Mouse (Mus musculus) midbrain, embryonic 13.5 days (tissue): ENCODE measurements around the gene Pcdh9. TPM values are rescaled to one million over a fixed set of nuclear protein-coding genes. Genes with fewer than 3 reads are reported as not detected.
"Not testable (repeated sequence)": the region's sequence is repeated elsewhere in the genome, so short reads cannot be mapped to it uniquely, and the experiment has no call there.

ENCODE experiments used
- ATAC-seq: fragments of 200-750 bp; cut with Nextera tagmentation; 2 replicates; pipeline ENCODE4 v1.8.0; 2017; ENCODE audit warnings: mild to moderate bottlenecking, moderate TSS enrichment, moderate library complexity
- H3K27ac ChIP-seq: fragments of 300-500 bp; sonication (generic); 2 replicates; pipeline ENCODE4 v1.5.1; 2015; ENCODE audit warnings: inconsistent platforms, mild to moderate bottlenecking, moderate library complexity
- H3K27me3 ChIP-seq: fragments of 300-500 bp; sonication (generic); 2 replicates; pipeline ENCODE4 v1.6.1; 2015; ENCODE audit warnings: mild to moderate bottlenecking, inconsistent platforms
- H3K36me3 ChIP-seq: fragments of 300-500 bp; sonication (generic); 2 replicates; pipeline ENCODE4 v1.6.1; 2015; ENCODE audit warnings: mild to moderate bottlenecking, inconsistent platforms
- H3K4me1 ChIP-seq: fragments of 300-500 bp; sonication (generic); replicated peaks from 2 replicates; pipeline ENCODE4 v1.6.1; 2015; ENCODE audit warnings: inconsistent platforms
- H3K4me2 ChIP-seq: fragments of 300-500 bp; sonication (generic); replicated peaks from 2 replicates; pipeline ENCODE4 v1.6.1; 2015; ENCODE audit warnings: moderate library complexity, mild to moderate bottlenecking, inconsistent platforms
- H3K4me3 ChIP-seq: fragments of 300-500 bp; sonication (generic); replicated peaks from 2 replicates; pipeline ENCODE4 v1.5.1; 2015; ENCODE audit warnings: mild to moderate bottlenecking, inconsistent platforms
- H3K9ac ChIP-seq: fragments of 300-500 bp; sonication (generic); replicated peaks from 2 replicates; pipeline ENCODE4 v1.6.1; 2015; ENCODE audit warnings: mild to moderate bottlenecking, inconsistent platforms
- H3K9me3 ChIP-seq: fragments of 300-500 bp; sonication (generic); 2 replicates; pipeline ENCODE4 v1.6.1; 2016; ENCODE audit warnings: mild to moderate bottlenecking, inconsistent platforms
- WGBS: fragments of 180-500 bp; shearing (Covaris S2); methylation state at CpG from one replicate; pipeline ENCODE4 v1.1.7; 2015; 5-methylcytosine and 5-hydroxymethylcytosine counted together
- polyA plus RNA-seq: library from polyadenylated mRNA; unstranded; fragments of >200 nt; fragmentation: Nextera tagmentation; extraction: Ambion mirVana; gene quantifications from 2 replicates; pipeline ENCODE4 v1.2.1, GENCODE M21; 2015

The Pcdh9 gene
- polyA plus RNA-seq, 1 experiment from 2014 or later = 105 TPM

DNA sequence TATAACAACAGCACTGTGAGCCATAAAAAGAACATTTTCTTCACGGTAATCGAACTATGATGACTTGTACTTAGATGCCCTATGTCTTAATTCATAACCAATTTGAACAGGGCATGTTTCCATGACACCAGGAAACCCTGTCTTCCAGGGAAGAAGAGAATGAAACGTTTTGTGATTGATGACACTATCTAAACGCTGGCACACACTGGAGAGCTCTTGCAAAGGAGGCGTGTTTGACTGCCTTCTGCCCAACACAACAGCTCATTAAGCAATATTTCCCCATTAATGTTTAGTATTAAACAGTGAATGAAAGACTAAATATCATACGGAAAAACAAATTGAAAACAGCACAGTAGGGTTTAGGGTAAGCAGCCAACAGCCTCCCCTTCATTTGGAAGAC lies 656.9 kb downstream of the Pcdh9 start:
- 67% methylated on average over 6 of the region's 6 CpGs for WGBS
- Histone ChIP-seq H3K9ac (no peak overlapping the region), H3K4me2 (no peak overlapping the region), H3K36me3 (no peaks in the 10 kb centered on the region), H3K27me3 (no peaks in the 10 kb centered on the region), H3K4me3 (no peak overlapping the region), H3K27ac (no peak overlapping the region), H3K4me1 (no peaks in the 10 kb centered on the region), H3K9me3 (no peaks in the 10 kb centered on the region)
- no peak for ATAC-seq

DNA sequence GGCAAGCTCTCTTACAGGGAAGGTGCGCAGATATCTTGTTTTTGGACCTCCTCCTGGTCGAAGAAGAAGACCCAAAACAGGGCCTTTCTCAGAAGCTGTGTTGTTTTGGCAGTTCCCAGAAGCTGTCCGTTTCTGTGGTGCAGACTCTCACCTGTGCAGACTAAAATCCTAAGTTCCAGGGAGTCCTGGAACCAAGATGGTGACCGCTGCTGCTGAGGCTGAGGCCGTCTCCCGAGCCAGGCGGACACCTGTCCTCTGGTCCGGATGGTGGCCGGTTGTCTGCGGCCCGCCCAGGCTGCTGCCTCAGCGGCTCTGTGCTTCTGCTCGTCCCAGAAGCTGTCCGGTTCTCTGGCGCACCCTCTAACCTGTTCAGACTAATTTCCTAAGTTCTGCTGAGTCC lies 675.6 kb downstream of the Pcdh9 start:
- not testable (repeated sequence) for H3K9me3 ChIP-seq, H3K27ac ChIP-seq, H3K4me1 ChIP-seq, H3K27me3 ChIP-seq, H3K9ac ChIP-seq, H3K4me2 ChIP-seq, H3K4me3 ChIP-seq, ATAC-seq, H3K36me3 ChIP-seq
- 92% methylated on average over 8 of the region's 15 CpGs for WGBS

DNA sequence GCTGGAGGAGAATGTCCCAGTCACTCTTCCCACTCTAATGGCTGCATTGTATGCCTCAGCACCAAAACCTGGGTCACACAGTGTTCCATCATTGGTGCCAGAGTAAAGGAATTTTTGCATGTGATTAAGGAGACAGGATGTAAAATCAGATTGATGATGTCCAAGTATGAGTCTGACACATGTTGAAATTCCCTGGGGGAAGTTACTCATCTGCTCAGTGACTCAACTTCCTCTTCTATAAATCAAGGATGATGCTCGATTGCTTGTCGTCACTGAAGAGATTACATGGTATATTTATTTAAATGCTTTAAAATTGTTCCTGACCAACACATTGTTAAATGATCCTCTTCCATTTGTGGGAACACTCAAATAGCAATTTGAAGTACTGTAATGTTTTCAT lies 690.7 kb downstream of the Pcdh9 start:
- H3K9me3 ChIP-seq = no peaks in the 10 kb centered on the region
- H3K27ac ChIP-seq = no peak overlapping the region
- no peaks in the 10 kb centered on the region for H3K36me3 ChIP-seq
- no peak overlapping the region for H3K9ac ChIP-seq
- no peak overlapping the region for H3K4me2 ChIP-seq
- no peaks in the 10 kb centered on the region for H3K27me3 ChIP-seq
- no peak overlapping the region for H3K4me3 ChIP-seq
- no peak for ATAC-seq
- H3K4me1 ChIP-seq = no peaks in the 10 kb centered on the region
- WGBS = 94% methylated on average over 2 of the region's 2 CpGs

DNA sequence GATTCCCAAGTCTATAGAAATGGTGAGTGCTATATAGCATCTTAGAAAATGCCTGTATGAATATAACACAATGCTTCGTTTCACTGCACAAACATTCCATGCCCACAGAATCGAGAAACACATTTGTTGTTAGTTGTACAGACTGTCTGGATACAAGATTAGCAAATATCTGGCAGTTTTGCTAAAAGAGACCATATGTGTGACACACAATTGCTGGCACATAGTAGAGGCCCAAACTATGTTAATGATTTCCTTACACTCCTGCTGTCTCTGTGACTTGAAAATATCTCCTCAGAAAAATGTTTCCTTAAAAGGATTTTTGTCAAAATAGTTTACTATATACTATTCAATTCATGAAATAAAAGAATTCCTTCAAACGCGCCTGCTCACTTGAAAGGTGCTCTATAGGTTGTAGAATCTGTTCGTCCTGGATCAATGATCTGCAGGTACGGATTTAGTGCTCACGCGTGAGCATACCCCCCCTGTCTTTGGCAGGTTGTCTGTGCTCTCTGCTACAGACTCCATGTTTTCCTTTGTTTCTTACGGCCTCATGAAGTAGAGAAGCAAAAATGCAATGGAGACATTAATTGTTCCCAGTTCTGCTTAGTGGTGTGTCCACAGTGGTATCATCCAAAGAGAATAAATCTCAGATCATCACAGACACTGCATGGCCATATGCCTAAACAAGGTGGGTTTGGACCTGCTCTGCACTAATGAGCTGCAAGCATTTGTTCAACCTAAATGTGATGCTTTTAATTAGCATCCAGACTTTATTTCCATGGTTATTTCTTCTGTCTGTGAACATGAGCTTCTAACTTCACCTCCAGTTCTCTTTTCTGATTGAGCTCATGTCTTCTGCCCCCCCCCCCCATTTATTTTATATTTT lies 707.6 kb downstream of the Pcdh9 start:
- Histone ChIP-seq H3K4me2 (no peak overlapping the region), H3K4me3 (no peak overlapping the region), H3K9me3 (no peaks in the 10 kb centered on the region), H3K9ac (no peak overlapping the region), H3K27ac (no peak overlapping the region), H3K27me3 (no peaks in the 10 kb centered on the region), H3K36me3 (no peaks in the 10 kb centered on the region), H3K4me1 (no peaks in the 10 kb centered on the region)
- no peak for ATAC-seq
- 90% methylated on average over 9 of the region's 9 CpGs for WGBS

DNA sequence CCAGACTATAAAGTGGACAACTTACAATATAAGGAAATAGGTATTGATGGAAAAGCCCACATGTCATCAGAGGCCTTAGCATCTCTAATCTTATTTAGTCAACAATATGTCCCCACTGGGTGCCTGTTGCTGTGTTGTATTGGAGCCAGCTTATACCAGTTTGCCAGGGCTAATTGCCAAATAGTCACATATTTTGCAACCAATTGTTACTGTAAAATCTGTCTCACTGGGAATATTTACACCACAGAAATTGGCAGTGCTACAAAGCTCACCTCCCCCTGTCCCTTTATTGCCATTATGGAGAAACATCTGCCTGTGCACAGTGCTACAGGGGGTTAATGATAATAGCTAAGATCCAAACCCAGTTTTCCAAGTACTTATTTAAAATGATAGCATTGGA lies 721.3 kb downstream of the Pcdh9 start:
- Histone ChIP-seq H3K4me3 (no peak overlapping the region), H3K9me3 (no peaks in the 10 kb centered on the region), H3K27me3 (no peaks in the 10 kb centered on the region), H3K4me2 (no peak overlapping the region), H3K4me1 (no peaks in the 10 kb centered on the region), H3K9ac (no peak overlapping the region), H3K27ac (no peak overlapping the region), H3K36me3 (no peaks in the 10 kb centered on the region)
- peak; percentile 34; the same call in 1 of the 2 replicates for ATAC-seq

DNA sequence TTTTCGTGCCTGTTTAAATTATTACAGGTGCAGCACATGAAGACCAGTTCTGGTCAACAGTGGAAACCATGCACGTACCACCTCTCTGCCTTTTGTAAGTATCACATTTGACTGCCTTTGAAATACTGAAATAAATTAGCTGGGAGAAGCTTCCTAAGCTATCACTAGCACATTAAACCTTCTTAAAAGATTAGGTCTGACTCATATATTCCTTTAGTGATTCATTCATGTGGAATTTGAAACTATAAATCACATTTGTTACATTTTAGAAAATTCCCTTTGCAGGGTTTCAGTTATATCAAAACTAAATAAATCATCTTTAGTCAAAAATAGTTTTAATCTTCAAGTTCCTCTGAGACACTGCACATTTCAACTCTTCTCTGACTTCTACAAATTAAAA lies 722.1 kb downstream of the Pcdh9 start:
- Histone ChIP-seq H3K36me3 (no peaks in the 10 kb centered on the region), H3K4me1 (0 out of 2 replicates have a peak, but pooled peaks cover 3% of the 10 kb centered on the region), H3K9ac (no peak overlapping the region), H3K27ac (no peak overlapping the region), H3K9me3 (no peaks in the 10 kb centered on the region), H3K4me2 (no peak overlapping the region), H3K27me3 (no peaks in the 10 kb centered on the region), H3K4me3 (no peak overlapping the region)
- 53% methylated on average over 2 of the region's 2 CpGs for WGBS
- no peak for ATAC-seq

DNA sequence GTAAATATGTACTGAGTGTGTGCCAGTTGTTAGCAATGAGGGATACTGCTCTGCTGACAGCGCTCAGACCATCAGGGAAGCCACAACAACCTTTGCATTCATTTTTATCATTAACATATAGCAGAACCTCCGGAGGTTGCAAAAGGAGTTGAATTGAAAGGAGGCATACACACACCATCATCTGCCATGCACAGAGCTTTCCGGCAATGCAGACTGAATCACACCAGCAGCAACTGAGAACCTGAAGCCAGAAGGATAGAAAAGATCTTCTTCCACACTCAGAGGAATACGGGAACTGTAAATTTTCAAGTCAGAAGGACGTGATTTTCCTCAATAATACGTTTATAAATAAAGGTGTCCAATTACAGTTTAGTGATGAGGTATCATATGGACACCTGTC lies 747.1 kb downstream of the Pcdh9 start:
- Histone ChIP-seq H3K9ac (no peak overlapping the region), H3K4me3 (no peak overlapping the region), H3K9me3 (no peaks in the 10 kb centered on the region), H3K4me1 (no peaks in the 10 kb centered on the region), H3K36me3 (no peaks in the 10 kb centered on the region), H3K4me2 (no peak overlapping the region), H3K27ac (no peak overlapping the region), H3K27me3 (no peaks in the 10 kb centered on the region)
- ATAC-seq = no peak
- WGBS = 85% methylated on average over 6 of the region's 6 CpGs

DNA sequence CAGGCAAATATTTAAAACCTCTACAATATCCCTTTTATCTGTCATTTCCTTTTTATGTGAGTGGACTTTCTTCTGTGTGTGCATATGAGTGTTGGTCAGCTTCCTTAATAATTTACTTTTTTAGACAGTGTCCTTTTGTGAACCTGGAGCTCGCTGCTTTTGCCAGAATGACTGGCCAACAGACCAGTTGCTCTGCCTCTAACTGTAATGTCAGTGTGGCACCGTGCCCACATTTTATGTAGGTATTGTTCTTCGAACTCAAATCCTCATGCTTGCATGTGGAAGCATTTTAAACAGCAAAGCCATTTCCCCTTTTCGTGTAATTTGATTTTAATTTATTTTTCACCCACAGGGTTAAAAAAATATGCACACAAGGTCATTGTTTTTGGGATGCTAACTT lies 748.4 kb downstream of the Pcdh9 start:
- H3K4me2 ChIP-seq = no peak overlapping the region
- H3K9me3 ChIP-seq = no peaks in the 10 kb centered on the region
- no peak overlapping the region for H3K9ac ChIP-seq
- H3K27ac ChIP-seq = no peak overlapping the region
- no peaks in the 10 kb centered on the region for H3K27me3 ChIP-seq
- no peak overlapping the region for H3K4me3 ChIP-seq
- no peak for ATAC-seq
- no peaks in the 10 kb centered on the region for H3K4me1 ChIP-seq
- H3K36me3 ChIP-seq = no peaks in the 10 kb centered on the region
- 91% methylated on average over 4 of the region's 4 CpGs for WGBS

DNA sequence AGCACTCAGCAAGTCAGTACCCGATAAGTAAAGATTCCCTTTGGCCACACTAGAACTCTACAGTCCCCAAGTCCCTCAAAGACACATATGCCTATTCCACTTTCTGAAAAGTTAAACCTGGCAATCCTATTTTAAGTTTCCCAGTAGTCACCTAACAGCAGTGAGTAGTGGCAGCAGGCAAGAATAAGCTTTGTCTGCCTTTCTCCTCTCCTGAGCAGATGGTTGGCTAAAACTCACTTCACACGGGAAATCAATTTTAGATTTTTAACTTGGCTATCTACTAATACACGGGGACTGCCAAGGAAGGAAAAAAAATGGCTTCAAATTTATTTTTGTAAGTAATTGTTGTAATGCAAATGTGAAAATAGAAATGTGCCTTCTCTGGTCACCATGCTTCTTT lies 763.5 kb downstream of the Pcdh9 start:
- Histone ChIP-seq H3K4me1 (no peaks in the 10 kb centered on the region), H3K9me3 (no peaks in the 10 kb centered on the region), H3K9ac (no peak overlapping the region), H3K4me2 (no peak overlapping the region), H3K36me3 (no peaks in the 10 kb centered on the region), H3K27ac (no peak overlapping the region), H3K4me3 (no peak overlapping the region), H3K27me3 (no peaks in the 10 kb centered on the region)
- 91% methylated on average over 3 of the region's 3 CpGs for WGBS
- ATAC-seq = no peak

DNA sequence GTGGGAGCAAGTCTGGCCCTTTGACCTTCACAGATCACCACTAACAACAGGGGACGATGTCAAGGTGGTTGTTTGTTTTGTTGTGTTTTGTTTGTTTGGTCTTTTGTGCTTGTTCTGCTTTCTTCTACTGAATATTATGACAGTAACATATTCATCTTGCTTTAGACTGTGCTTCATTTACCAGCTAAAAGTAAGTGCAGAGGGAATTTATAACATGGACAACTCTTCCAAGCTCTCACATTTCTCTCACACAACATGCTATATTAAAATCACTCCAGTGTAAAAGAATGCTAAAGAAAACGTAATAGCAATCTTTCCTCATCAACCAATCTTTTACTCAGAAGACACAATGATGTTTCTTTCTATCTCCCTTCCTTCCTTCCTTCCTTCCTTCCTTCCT lies 787.7 kb downstream of the Pcdh9 start:
- no peaks in the 10 kb centered on the region for H3K27me3 ChIP-seq
- no peak for ATAC-seq
- 74% methylated on average over 2 of the region's 2 CpGs for WGBS

DNA sequence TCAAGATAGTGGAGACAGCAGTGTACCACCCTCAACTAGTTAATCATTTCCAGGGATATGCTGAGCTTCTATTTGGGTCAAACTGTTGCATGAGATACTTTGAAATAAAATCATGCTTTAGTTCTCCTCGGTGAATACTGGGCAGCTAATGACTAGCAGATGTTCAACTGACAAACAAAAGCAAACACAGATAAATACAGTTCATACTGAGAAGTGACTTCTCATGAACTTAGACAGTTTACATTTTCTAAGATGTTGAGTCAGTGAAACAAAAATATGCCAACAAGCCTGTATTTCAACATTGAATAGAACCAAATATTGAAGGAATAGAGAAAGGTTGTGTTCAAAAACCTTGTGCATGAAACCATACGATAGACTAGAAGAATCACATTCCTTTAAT lies 795.4 kb downstream of the Pcdh9 start:
- Histone ChIP-seq H3K9ac (no peak overlapping the region), H3K4me1 (no peaks in the 10 kb centered on the region), H3K9me3 (no peaks in the 10 kb centered on the region), H3K36me3 (no peaks in the 10 kb centered on the region), H3K4me3 (no peak overlapping the region), H3K27me3 (no peaks in the 10 kb centered on the region), H3K27ac (no peak overlapping the region), H3K4me2 (no peak overlapping the region)
- ATAC-seq = no peak
- WGBS = 85% methylated on average over 2 of the region's 2 CpGs

More for the DNA sequence above, 787.7 kb downstream of the Pcdh9 start:
- Histone ChIP-seq H3K4me3 (no peak overlapping the region), H3K9me3 (no peaks in the 10 kb centered on the region), H3K4me2 (no peak overlapping the region), H3K4me1 (no peaks in the 10 kb centered on the region), H3K27ac (no peak overlapping the region), H3K36me3 (no peaks in the 10 kb centered on the region), H3K9ac (no peak overlapping the region)

DNA sequence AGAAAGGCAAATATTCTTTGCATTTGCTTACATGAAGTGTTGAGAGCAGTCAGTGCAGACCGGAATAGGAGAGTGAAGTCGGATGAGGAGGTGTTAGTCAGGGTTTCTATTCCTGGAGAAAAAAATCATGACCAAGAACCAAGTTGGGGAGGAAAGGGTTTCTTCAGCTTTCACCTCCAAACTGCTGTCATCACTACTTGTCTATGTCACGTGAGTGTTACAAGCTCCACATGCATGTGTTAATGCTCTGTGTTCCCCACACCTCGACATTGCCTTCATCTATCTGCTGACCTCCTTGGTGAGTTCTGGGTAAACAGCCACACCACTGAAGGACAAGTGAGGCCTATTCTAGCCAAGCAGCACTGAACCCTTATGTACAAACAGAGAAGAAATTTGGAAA lies 797.7 kb downstream of the Pcdh9 start:
- H3K4me3 ChIP-seq = no peak overlapping the region
- H3K4me2 ChIP-seq = no peak overlapping the region
- 90% methylated on average over 4 of the region's 4 CpGs for WGBS
- no peak overlapping the region for H3K27ac ChIP-seq
- H3K9ac ChIP-seq = no peak overlapping the region
- ATAC-seq = no peak
- no peaks in the 10 kb centered on the region for H3K4me1 ChIP-seq
- H3K36me3 ChIP-seq = no peaks in the 10 kb centered on the region
- no peaks in the 10 kb centered on the region for H3K27me3 ChIP-seq
- no peaks in the 10 kb centered on the region for H3K9me3 ChIP-seq

DNA sequence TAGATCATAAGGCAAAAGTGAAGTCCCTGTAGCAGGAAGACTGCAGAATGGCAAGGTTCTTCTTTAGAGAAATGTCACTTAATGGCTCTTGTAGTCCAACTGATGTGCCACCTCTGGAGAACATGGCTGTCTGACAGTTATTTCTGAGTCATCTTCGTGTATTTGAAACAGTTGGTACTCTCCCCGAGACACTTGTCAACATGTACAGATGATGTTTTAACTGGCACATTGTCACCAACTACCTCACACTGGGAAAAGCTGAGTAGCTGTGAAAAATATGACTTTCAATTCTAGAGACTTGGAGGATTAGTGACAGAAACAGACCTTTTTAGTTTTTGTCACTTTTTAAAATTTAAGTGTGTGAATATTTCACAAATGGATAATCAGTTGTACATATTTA lies 804.8 kb downstream of the Pcdh9 start:
- no peaks in the 10 kb centered on the region for H3K9me3 ChIP-seq
- WGBS = 83% methylated on average over 2 of the region's 2 CpGs
- H3K36me3 ChIP-seq = no peaks in the 10 kb centered on the region
- ATAC-seq = no peak
- H3K4me1 ChIP-seq = 0 out of 2 replicates have a peak, but pooled peaks cover 8% of the 10 kb centered on the region
- no peak overlapping the region for H3K4me3 ChIP-seq
- H3K9ac ChIP-seq = no peak overlapping the region
- H3K27ac ChIP-seq = no peak overlapping the region
- H3K27me3 ChIP-seq = 0 out of 2 replicates have a peak, but pooled peaks cover 4% of the 10 kb centered on the region
- no peak overlapping the region for H3K4me2 ChIP-seq
